In genomic region chr16:18451486-18452181, GRCm38 (mm10) we compare ENCODE assay signal across 8 mouse cellular contexts. TPM values are rescaled to one million over a fixed set of nuclear protein-coding genes. Genes with fewer than 3 reads are reported as not detected.
DNase-seq lines count a peak whose midpoint lies in the region; ATAC-seq lines count a peak whose summit lies in the region.
"Had no signal": no experiment of that assay in that cellular context is flagged by ENCODE, and none has a peak within 500 bp of the region (broad histone marks: within the 10 kb centered on the region; RNA-seq: fewer than 3 reads in every experiment).

No protein-coding gene starts in this region.

- H3K4me1 ChIP-seq in limb, embryonic 11.5 days (ENCODE audit: control insufficient read depth, insufficient read depth, low read length): peaks cover 4% of the 10 kb centered on the region; the same call in 1 of the 2 replicates
- peaks cover 19% of the 10 kb centered on the region for H3K4me1 ChIP-seq in limb, embryonic 10.5 days
- H3K4me1 ChIP-seq: midbrain, embryonic 12.5 days had no signal

- H3K27me3 ChIP-seq in limb, embryonic 11.5 days (ENCODE audit: control insufficient read depth, insufficient read depth, low read length): no peaks in the 10 kb centered on the region
- no peaks in the 10 kb centered on the region; the same call in 1 of the 2 replicates for H3K27me3 ChIP-seq in limb, embryonic 10.5 days (ENCODE audit: low read depth, poor library complexity, severe bottlenecking)
- H3K27me3 ChIP-seq: midbrain, embryonic 12.5 days had no signal

- ATAC-seq in limb, embryonic 11.5 days (ENCODE audit: insufficient number of reproducible peaks, low FRiP score, low TSS enrichment, low read depth): no peak
- no peak for ATAC-seq in megakaryocyte, adult 5-6 weeks (ENCODE audit: poor library complexity, severe bottlenecking)

- H3K36me3 ChIP-seq in limb, embryonic 11.5 days (ENCODE audit: control insufficient read depth, insufficient read depth, low read length): peaks cover 2% of the 10 kb centered on the region; the same call in 1 of the 2 replicates
- peaks cover 24% of the 10 kb centered on the region for H3K36me3 ChIP-seq in limb, embryonic 10.5 days

- H3K9ac ChIP-seq in limb, embryonic 11.5 days (ENCODE audit: low read length): no peak overlapping the region
- H3K9ac ChIP-seq: midbrain, embryonic 12.5 days had no signal

- no peak overlapping the region for H3K4me2 ChIP-seq in limb, embryonic 11.5 days (ENCODE audit: low read depth, severe bottlenecking)
- H3K4me2 ChIP-seq: midbrain, embryonic 12.5 days had no signal

- no peaks in the 10 kb centered on the region for H3K9me3 ChIP-seq in limb, embryonic 11.5 days (ENCODE audit: control insufficient read depth, low read length)
- no peaks in the 10 kb centered on the region for H3K9me3 ChIP-seq in limb, embryonic 10.5 days (replicated peaks)
- H3K9me3 ChIP-seq: midbrain, embryonic 12.5 days had no signal

- DNase-seq in limb, embryonic 11.5 days (ENCODE audit: low spot score): no peak
- no peak for DNase-seq in limb, embryonic 10.5 days (ENCODE audit: low spot score)
- peak; percentile 73 to 81 for DNase-seq in cerebellum, postnatal 25 days
- DNase-seq in layer of hippocampus, adult 18-20 months (ENCODE audit: low spot score in 2 of 2): peak; percentile 72 to 90
- DNase-seq in right cerebral cortex, postnatal 10 days (ENCODE audit: low spot score in 2 of 2): peak; percentile 77 to 86
- no peak for DNase-seq in B cell, adult 2 months

- 65% methylated on average over 9 of the region's 9 CpGs for WGBS in limb, embryonic 11.5 days
- WGBS in limb, embryonic 10.5 days: 69% methylated on average over 9 of the region's 9 CpGs

- no peak overlapping the region for H3K4me3 ChIP-seq in limb, embryonic 11.5 days (ENCODE audit: low read depth, low read length)
- no peak overlapping the region for H3K4me3 ChIP-seq in limb, embryonic 10.5 days
- H3K4me3 ChIP-seq: midbrain, embryonic 12.5 days had no signal

- peak overlapping the region; percentile 24; the same call in 1 of the 2 replicates for H3K27ac ChIP-seq in limb, embryonic 11.5 days (replicated peaks; ENCODE audit: low read depth, low read length)
- no peak overlapping the region for H3K27ac ChIP-seq in limb, embryonic 10.5 days
- H3K27ac ChIP-seq: midbrain, embryonic 12.5 days had no signal

RNA-seq across cellular contexts. Expression of gene Comt, which starts 25.0 kb away (rescaled TPM):
- polyA plus RNA-seq in limb, embryonic 11.5 days (2014; fragmentation: Nextera tagmentation; extraction: Ambion mirVana): 55.4 and 64.2 TPM in 2 replicates
- 54.7 and 61.1 TPM in 2 replicates for polyA plus RNA-seq in limb, embryonic 10.5 days (2016; fragmentation: Nextera tagmentation; extraction: Ambion mirVana)
- 10 to 100 TPM; 78.2 to 82.4 TPM for total RNA-seq in layer of hippocampus, adult 18-20 months (2021)
- total RNA-seq in megakaryocyte, adult 5-6 weeks (2015): 37.8 and 40.8 TPM in 2 replicates
- total RNA-seq in megakaryocyte, adult 5-6 weeks (2017): 40.1 and 43.8 TPM in 2 replicates

RNA-seq across cellular contexts. Expression of gene Txnrd2, which starts 25.4 kb away (rescaled TPM):
- polyA plus RNA-seq in limb, embryonic 11.5 days (2014; fragmentation: Nextera tagmentation; extraction: Ambion mirVana): 21.0 and 21.9 TPM in 2 replicates
- 29.6 and 32.2 TPM in 2 replicates for polyA plus RNA-seq in limb, embryonic 10.5 days (2016; fragmentation: Nextera tagmentation; extraction: Ambion mirVana)
- 10 to 100 TPM; 15.3 to 22.4 TPM for total RNA-seq in layer of hippocampus, adult 18-20 months (2021)
- 10.3 and 11.8 TPM in 2 replicates for total RNA-seq in megakaryocyte, adult 5-6 weeks (2015)
- total RNA-seq in megakaryocyte, adult 5-6 weeks (2017): 7.0 and 9.3 TPM in 2 replicates

RNA-seq across cellular contexts. Expression of gene Gnb1l, which starts 46.9 kb away (rescaled TPM):
- 17.9 and 18.6 TPM in 2 replicates for polyA plus RNA-seq in limb, embryonic 11.5 days (2014; fragmentation: Nextera tagmentation; extraction: Ambion mirVana)
- 15.3 and 18.4 TPM in 2 replicates for polyA plus RNA-seq in limb, embryonic 10.5 days (2016; fragmentation: Nextera tagmentation; extraction: Ambion mirVana)
- 1 to 10 TPM; 6.3 to 6.9 TPM for total RNA-seq in layer of hippocampus, adult 18-20 months (2021)
- total RNA-seq in megakaryocyte, adult 5-6 weeks (2015): 1.7 and 4.6 TPM in 2 replicates
- 0.20 and 3.5 TPM in 2 replicates for total RNA-seq in megakaryocyte, adult 5-6 weeks (2017)

RNA-seq across cellular contexts. Expression of gene Rtl10, which starts 47.1 kb away (rescaled TPM):
- 2.5 and 2.6 TPM in 2 replicates for polyA plus RNA-seq in limb, embryonic 11.5 days (2014; fragmentation: Nextera tagmentation; extraction: Ambion mirVana)
- 2.5 and 2.8 TPM in 2 replicates for polyA plus RNA-seq in limb, embryonic 10.5 days (2016; fragmentation: Nextera tagmentation; extraction: Ambion mirVana)
- 1 to 10 TPM; 9.2 to 9.7 TPM for total RNA-seq in layer of hippocampus, adult 18-20 months (2021)
- 2.4 and 2.5 TPM in 2 replicates for total RNA-seq in megakaryocyte, adult 5-6 weeks (2015)
- 0.29 and 3.5 TPM in 2 replicates for total RNA-seq in megakaryocyte, adult 5-6 weeks (2017)

Comparison
In these comparisons a context has a peak if more than half of its experiments do, and no peak if none do; other contexts are left out.
1. DNase-seq: peak in cerebellum, postnatal 25 days (2 of 2), layer of hippocampus, adult 18-20 months (2 of 2) and right cerebral cortex, postnatal 10 days (2 of 2); none in limb, embryonic 11.5 days (single experiment), limb, embryonic 10.5 days (single experiment) and B cell, adult 2 months (0 of 2).